Mouse (Mus musculus) liver, embryonic 13.5 days (tissue): ENCODE data around the gene 1700001J03Rik. TPM values are rescaled to one million over a fixed set of nuclear protein-coding genes. Genes with fewer than 3 reads are reported as not detected.
"Not testable (repeated sequence)": the region's sequence is repeated elsewhere in the genome, so short reads cannot be mapped to it uniquely, and the experiment has no call there.

Experiments used
- ATAC-seq: fragments of 200-750 bp; cut with Nextera tagmentation; 2 replicates; pipeline ENCODE4 v1.8.0; 2017; ENCODE audit warnings: low read depth, mild to moderate bottlenecking, moderate number of reproducible peaks, moderate library complexity
- DNase-seq: peaks from one replicate; pipeline ENCODE4 v3.0.0; 2022
- H3K27ac ChIP-seq: fragments of 300-500 bp; sonication (generic); 2 replicates; pipeline ENCODE4 v1.5.1; 2015; ENCODE audit warnings: moderate library complexity, mild to moderate bottlenecking, inconsistent platforms
- H3K27me3 ChIP-seq: fragments of 300-500 bp; sonication (generic); 2 replicates; pipeline ENCODE4 v1.6.1; 2015; ENCODE audit warnings: mild to moderate bottlenecking, inconsistent platforms
- H3K36me3 ChIP-seq: fragments of 300-500 bp; sonication (generic); 2 replicates; pipeline ENCODE4 v1.6.1; 2015; ENCODE audit warnings: mild to moderate bottlenecking, inconsistent platforms
- H3K4me1 ChIP-seq: fragments of 300-500 bp; sonication (generic); replicated peaks from 2 replicates; pipeline ENCODE4 v1.6.1; 2015; ENCODE audit warnings: inconsistent platforms
- H3K4me2 ChIP-seq: fragments of 300-500 bp; sonication (generic); 2 replicates; pipeline ENCODE4 v1.6.1; 2015; ENCODE audit warnings: inconsistent platforms, mild to moderate bottlenecking, moderate library complexity
- H3K4me3 ChIP-seq: fragments of 300-500 bp; sonication (generic); replicated peaks from 2 replicates; pipeline ENCODE4 v1.5.1; 2015; ENCODE audit warnings: mild to moderate bottlenecking, inconsistent platforms
- H3K9ac ChIP-seq: fragments of 300-500 bp; sonication (generic); 2 replicates; pipeline ENCODE4 v1.6.1; 2015; ENCODE audit warnings: mild to moderate bottlenecking, inconsistent platforms
- H3K9me3 ChIP-seq: fragments of 300-500 bp; sonication (generic); replicated peaks from 2 replicates; pipeline ENCODE4 v1.6.1; 2016; ENCODE audit warnings: inconsistent platforms
- WGBS: fragments of 180-500 bp; shearing (Covaris S2); methylation state at CpG from one replicate; pipeline ENCODE4 v1.1.7; 2015; ENCODE audit not compliant: insufficient replicate concordance; 5-methylcytosine and 5-hydroxymethylcytosine counted together
- polyA plus RNA-seq: library from polyadenylated mRNA; unstranded; fragments of >200 nt; fragmentation: Nextera tagmentation; extraction: Ambion mirVana; gene quantifications from 2 replicates; pipeline ENCODE4 v1.2.1, GENCODE M21; 2015

1700001J03Rik gene
- polyA plus RNA-seq, 1 experiment from 2014 or later: not detected

DNA sequence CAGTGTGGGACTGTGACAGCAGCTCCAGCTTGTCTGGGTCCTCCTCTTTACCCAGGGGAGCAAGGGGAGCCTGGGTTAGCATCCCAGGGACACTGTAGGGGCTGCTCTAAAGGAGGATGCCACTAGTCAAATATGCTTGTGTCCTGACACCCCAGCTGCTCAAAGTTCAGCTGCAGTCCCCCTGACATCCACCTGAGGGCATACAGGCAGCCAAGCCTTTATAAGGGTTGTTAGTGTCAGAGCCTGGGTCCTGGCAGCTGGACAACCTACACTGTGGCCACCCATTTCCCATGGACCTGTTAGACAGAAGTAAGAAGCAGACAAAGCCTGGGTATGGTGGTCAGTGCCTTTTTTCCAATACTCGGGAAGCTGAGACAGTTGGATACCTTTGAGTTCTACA lies 3.0 kb upstream of the 1700001J03Rik start:
- Histone ChIP-seq H3K4me1 (no peaks in the 10 kb centered on the region), H3K27ac (no peak overlapping the region), H3K27me3 (no peaks in the 10 kb centered on the region), H3K36me3 (no peaks in the 10 kb centered on the region), H3K9ac (no peak overlapping the region), H3K9me3 (no peaks in the 10 kb centered on the region), H3K4me2 (no peak overlapping the region), H3K4me3 (no peak overlapping the region)
- DNase-seq: no peak
- ATAC-seq: no peak; the same call in 1 of the 2 replicates
- 52% methylated on average over 1 of the region's 1 CpGs for WGBS

DNA sequence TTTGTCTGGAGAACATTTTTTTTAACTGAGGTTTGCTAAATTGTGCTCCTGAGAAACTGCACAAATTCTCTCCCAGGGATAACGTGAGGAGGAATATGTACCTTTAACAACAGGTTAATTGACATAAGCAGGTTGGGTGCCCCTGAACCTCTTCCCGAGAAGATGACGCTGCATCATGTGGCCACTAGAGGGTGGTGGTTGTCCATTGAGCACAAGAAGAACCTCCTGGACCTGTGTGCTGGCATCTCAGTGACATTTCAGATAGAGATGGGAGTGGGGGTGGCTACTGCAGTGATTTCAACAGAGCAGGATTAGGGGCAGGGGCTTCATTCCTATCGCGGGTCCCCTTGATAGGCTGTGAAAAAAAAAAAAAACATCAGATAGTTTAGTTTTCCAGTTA lies 2.3 kb upstream of the 1700001J03Rik start:
- H3K4me1 ChIP-seq, H3K27me3 ChIP-seq, H3K9ac ChIP-seq, H3K9me3 ChIP-seq, H3K27ac ChIP-seq, H3K36me3 ChIP-seq, ATAC-seq, H3K4me3 ChIP-seq, H3K4me2 ChIP-seq: not testable (repeated sequence)
- DNase-seq: peak; percentile 39
- WGBS: 20% methylated on average over 5 of the region's 5 CpGs

DNA sequence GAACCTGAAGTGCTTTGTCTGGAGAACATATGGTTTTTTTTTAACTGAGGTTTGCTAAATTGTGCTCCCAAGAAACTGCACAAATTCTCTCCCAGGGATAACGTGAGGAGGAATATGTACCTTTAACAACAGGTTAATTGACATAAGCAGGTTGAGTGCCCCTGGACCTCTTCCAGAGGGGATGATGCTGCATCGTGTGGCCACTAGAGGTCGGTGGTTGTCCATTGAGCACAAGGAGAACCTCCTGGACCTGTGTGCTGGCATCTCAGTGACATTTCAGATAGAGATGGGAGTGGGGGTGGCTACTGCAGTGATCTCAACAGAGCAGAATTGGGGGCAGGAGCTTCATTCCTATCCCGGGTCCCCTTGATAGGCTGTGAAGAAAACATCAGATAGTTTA lies 12.4 kb downstream of the 1700001J03Rik start:
- not testable (repeated sequence) for H3K9me3 ChIP-seq, DNase-seq

GRCm38 (mm10) chr5:146170621-146171020 lies 14.5 kb downstream of the 1700001J03Rik start, which contains the start of gene Gm6309:
Gene Gm6309 (minus strand): TSS chr5:146170721.
- not testable (repeated sequence) for H3K9me3 ChIP-seq, DNase-seq, H3K4me1 ChIP-seq, H3K36me3 ChIP-seq, H3K4me3 ChIP-seq, H3K27ac ChIP-seq, H3K27me3 ChIP-seq, ATAC-seq, H3K9ac ChIP-seq, H3K4me2 ChIP-seq
- WGBS: 67% methylated on average over 2 of the region's 2 CpGs

More for the DNA sequence above, 12.4 kb downstream of the 1700001J03Rik start:
- ATAC-seq, H3K4me2 ChIP-seq, H3K27me3 ChIP-seq, H3K4me1 ChIP-seq, H3K9ac ChIP-seq, H3K36me3 ChIP-seq, H3K4me3 ChIP-seq, H3K27ac ChIP-seq: not testable (repeated sequence)
- 44% methylated on average over 4 of the region's 4 CpGs for WGBS

GRCm38 (mm10) chr5:146160439-146160838 lies 24.7 kb downstream of the 1700001J03Rik start, which contains the start of gene Gm5565:
Gene Gm5565 (minus strand): TSS chr5:146160539.
- H3K9ac ChIP-seq, H3K4me3 ChIP-seq, ATAC-seq, H3K27me3 ChIP-seq, DNase-seq, H3K27ac ChIP-seq, H3K4me2 ChIP-seq, H3K36me3 ChIP-seq, H3K9me3 ChIP-seq, H3K4me1 ChIP-seq: not testable (repeated sequence)
- WGBS: 79% methylated on average over 3 of the region's 3 CpGs

DNA sequence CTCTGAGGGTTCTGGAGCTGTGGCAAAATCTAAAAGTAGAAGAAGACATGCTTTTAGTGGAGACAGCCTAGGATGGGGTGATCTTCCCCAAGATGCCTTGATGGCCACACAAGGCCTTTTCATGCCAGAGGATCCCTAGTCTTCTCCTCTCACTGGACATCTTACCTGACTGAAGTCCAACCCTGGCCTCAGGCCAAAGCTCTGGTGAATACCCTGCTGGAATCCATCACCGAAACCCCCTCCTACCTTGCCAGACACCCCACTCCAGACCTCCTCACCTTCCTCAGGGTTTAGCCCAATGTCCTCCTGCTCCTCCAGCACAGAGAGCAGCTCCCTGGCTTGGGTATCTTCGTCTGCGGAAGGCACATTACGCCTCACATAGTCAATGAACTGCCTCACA lies 26.8 kb downstream of the 1700001J03Rik start:
- not testable (repeated sequence) for H3K9ac ChIP-seq, H3K4me1 ChIP-seq, ATAC-seq, H3K4me2 ChIP-seq, H3K9me3 ChIP-seq, H3K4me3 ChIP-seq, H3K36me3 ChIP-seq, H3K27ac ChIP-seq, DNase-seq, H3K27me3 ChIP-seq
- 66% methylated on average over 4 of the region's 4 CpGs for WGBS

- WGBS: 42% methylated on average over 3 of the region's 3 CpGs
- H3K9me3 ChIP-seq: peaks cover 3% of the 10 kb centered on the region; the same call in 1 of the 2 replicates
- DNase-seq (no peak), ATAC-seq (no peak)
- no peaks in the 10 kb centered on the region for H3K36me3 ChIP-seq
- no peak overlapping the region for H3K27ac ChIP-seq
- H3K27me3 ChIP-seq: no peaks in the 10 kb centered on the region
- no peak overlapping the region for H3K9ac ChIP-seq
- H3K4me3 ChIP-seq: no peak overlapping the region
- H3K4me1 ChIP-seq: no peaks in the 10 kb centered on the region
- H3K4me2 ChIP-seq: no peak overlapping the region
Measured at GRCm38 (mm10) chr5:146150454-146150853, 34.6 kb downstream of the 1700001J03Rik start.

DNA sequence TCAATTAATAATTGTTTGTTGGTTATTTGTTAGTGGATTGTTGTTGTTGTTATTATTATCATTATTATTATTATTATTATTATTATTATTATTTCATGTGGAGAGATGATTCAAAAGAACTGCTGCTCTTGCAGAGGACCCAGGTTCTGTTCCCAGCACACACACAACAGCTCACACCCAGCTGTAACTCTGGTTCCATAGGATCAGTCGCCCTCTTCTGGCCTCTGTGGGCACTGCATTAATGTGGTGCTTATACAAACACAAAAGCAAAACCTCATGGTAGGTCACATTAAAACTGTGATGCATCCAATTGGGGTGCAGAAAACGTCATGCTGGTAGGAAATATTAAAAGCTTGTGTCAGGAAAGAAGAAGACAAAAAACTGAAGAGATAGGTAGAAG lies 37.2 kb downstream of the 1700001J03Rik start:
- peaks cover 7% of the 10 kb centered on the region; the same call in 1 of the 2 replicates for H3K9me3 ChIP-seq
- ATAC-seq: no peak
- no peaks in the 10 kb centered on the region for H3K4me1 ChIP-seq
- H3K4me2 ChIP-seq: no peak overlapping the region
- no peaks in the 10 kb centered on the region for H3K27me3 ChIP-seq
- no peaks in the 10 kb centered on the region for H3K36me3 ChIP-seq
- no peak overlapping the region for H3K27ac ChIP-seq
- DNase-seq: no peak
- no peak overlapping the region for H3K9ac ChIP-seq
- no peak overlapping the region for H3K4me3 ChIP-seq
- WGBS: 18% methylated on average over 2 of the region's 2 CpGs

Other genes with a start within 250 kb of the 1700001J03Rik start
- gene Cyp3a25, start 175.7 kb downstream of the 1700001J03Rik start, polyA plus RNA-seq: not detected in 2 replicates
- gene Cyp3a59, start 106.0 kb downstream of the 1700001J03Rik start, polyA plus RNA-seq: not detected in 2 replicates
- gene Gm5565, start 24.8 kb downstream of the 1700001J03Rik start, polyA plus RNA-seq: not detected in 2 replicates
- gene Gm6309, start 14.6 kb downstream of the 1700001J03Rik start, polyA plus RNA-seq: not detected in 2 replicates
- gene Rnf6, start 36.3 kb upstream of the 1700001J03Rik start, polyA plus RNA-seq: 21.3 and 28.2 TPM in 2 replicates
- 19.9 and 20.4 TPM in 2 replicates for gene Cdk8, start 45.9 kb upstream of the 1700001J03Rik start, polyA plus RNA-seq
- gene Wasf3, start 199.7 kb upstream of the 1700001J03Rik start, polyA plus RNA-seq: 0.05 and 0.10 TPM in 2 replicates